Mouse (Mus musculus): ENCODE measurements at regions not wholly inside any gene's neighbourhood (a gene's known extent, or its start where the extent isn't known, plus 50 kb on each side); places are given as distances from the start of the nearest gene placed in this dataset.

DNA sequence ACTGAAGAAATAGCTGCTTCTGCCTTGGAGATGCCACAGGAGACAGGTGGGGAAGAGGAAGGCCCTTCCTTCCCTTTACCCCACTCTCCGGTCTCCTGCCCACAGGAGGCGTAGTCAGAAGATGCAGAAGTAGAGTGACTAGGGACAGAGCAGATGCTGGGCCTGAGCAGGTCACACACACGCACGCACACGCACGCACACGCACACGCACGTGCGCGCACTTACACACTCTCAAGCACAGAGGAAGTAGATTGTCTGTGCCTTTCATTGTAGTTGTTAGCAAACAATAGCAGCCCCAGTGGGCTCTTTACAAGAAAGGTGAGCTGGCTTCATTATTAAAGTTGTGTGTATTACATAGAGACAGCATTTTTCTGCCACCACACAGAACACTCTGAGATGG is 144.3 kb upstream of the Car8 start:
- TF ChIP-seq CTCF (IDR thresholded peaks at IDR 0.05; ENCODE audit: control insufficient read depth, insufficient read depth, insufficient read length) (no peak), MAX (IDR thresholded peaks at IDR 0.05) (no peak), FOSL1 (IDR thresholded peaks at IDR 0.05; ENCODE audit: insufficient read depth, low read length, poor library complexity, severe bottlenecking) (no peak), USF1 (IDR thresholded peaks at IDR 0.05; ENCODE audit: low read depth) (no peak), MYOD1 (IDR thresholded peaks at IDR 0.05; ENCODE audit: control insufficient read depth, insufficient read length, low read depth) (no peak), MYOG (IDR thresholded peaks at IDR 0.05; ENCODE audit: control insufficient read depth, extremely low read depth, insufficient read length) (no peak), CEBPB (IDR thresholded peaks at IDR 0.05; ENCODE audit: low read depth) (no peak)
